Mouse (Mus musculus) heart, embryonic 11.5 days (tissue): ENCODE measurements around the gene Fam129a. TPM values are rescaled to one million over a fixed set of nuclear protein-coding genes. Genes with fewer than 3 reads are reported as not detected.

Experiments
- ATAC-seq: fragments of 200-750 bp; cut with Nextera tagmentation; replicated peaks from 2 replicates; pipeline ENCODE4 v1.8.0; 2017; ENCODE audit warnings: moderate library complexity; ENCODE audit not compliant: insufficient number of reproducible peaks, low FRiP score, low TSS enrichment
- H3K27ac ChIP-seq: fragments of 300-500 bp; sonication (generic); 2 replicates; pipeline ENCODE4 v1.5.1; 2014; ENCODE audit warnings: mild to moderate bottlenecking, low read depth, low read length
- H3K27me3 ChIP-seq: fragments of 300-500 bp; sonication (generic); 2 replicates; pipeline ENCODE4 v1.6.1; 2014; ENCODE audit warnings: mild to moderate bottlenecking, low read length, mixed read lengths; ENCODE audit not compliant: control insufficient read depth, insufficient read depth
- H3K36me3 ChIP-seq: fragments of 300-500 bp; sonication (generic); 2 replicates; pipeline ENCODE4 v1.6.1; 2014; ENCODE audit warnings: mild to moderate bottlenecking, low read length, moderate library complexity, mixed read lengths; ENCODE audit not compliant: control insufficient read depth, insufficient read depth
- H3K4me1 ChIP-seq: fragments of 300-500 bp; sonication (generic); 2 replicates; pipeline ENCODE4 v1.6.1; 2014; ENCODE audit warnings: low read length; ENCODE audit not compliant: control insufficient read depth, insufficient read depth
- H3K4me2 ChIP-seq: fragments of 300-500 bp; sonication (generic); 2 replicates; pipeline ENCODE4 v1.6.1; 2014; ENCODE audit warnings: mild to moderate bottlenecking, moderate library complexity
- H3K4me3 ChIP-seq: fragments of 300-500 bp; sonication (generic); 2 replicates; pipeline ENCODE4 v1.5.1; 2014; ENCODE audit warnings: low read depth, low read length
- H3K9ac ChIP-seq: fragments of 300-500 bp; sonication (generic); 2 replicates; pipeline ENCODE4 v1.6.1; 2014; ENCODE audit warnings: mild to moderate bottlenecking, low read depth, low read length, moderate library complexity
- H3K9me3 ChIP-seq: fragments of 300-500 bp; sonication (generic); replicated peaks from 2 replicates; pipeline ENCODE4 v1.6.1; 2016; ENCODE audit warnings: low read length; ENCODE audit not compliant: control insufficient read depth
- WGBS: fragments of 180-500 bp; shearing (Covaris S2); extraction: QIAGEN DNeasy Blood & Tissue Kit; methylation state at CpG from one replicate; pipeline ENCODE4 v1.1.7; 2014; ENCODE audit not compliant: insufficient replicate concordance; 5-methylcytosine and 5-hydroxymethylcytosine counted together
- polyA plus RNA-seq: library from polyadenylated mRNA; unstranded; fragments of >200 nt; fragmentation: Nextera tagmentation; extraction: Ambion mirVana; gene quantifications from 2 replicates; pipeline ENCODE4 v1.2.1, GENCODE M21; 2014

Fam129a gene
- polyA plus RNA-seq, 1 experiment from 2014 or later, result 2.3 TPM

GRCm38 (mm10) chr1:151670006-151670591 is 99.1 kb downstream of the Fam129a start:
- ATAC-seq, result no peak
- 83% methylated on average over 9 of the region's 9 CpGs for WGBS
- Histone ChIP-seq H3K4me3 (no peak overlapping the region), H3K36me3 (no peaks in the 10 kb centered on the region), H3K9ac (no peak overlapping the region), H3K9me3 (no peaks in the 10 kb centered on the region), H3K4me2 (no peak overlapping the region), H3K27ac (no peak overlapping the region), H3K27me3 (no peaks in the 10 kb centered on the region), H3K4me1 (peaks cover 6% of the 10 kb centered on the region)

GRCm38 (mm10) chr1:151675684-151676083 is 104.7 kb downstream of the Fam129a start:
- Histone ChIP-seq H3K9ac (no peak overlapping the region), H3K4me1 (peaks cover 11% of the 10 kb centered on the region), H3K27ac (no peak overlapping the region), H3K36me3 (no peaks in the 10 kb centered on the region), H3K4me3 (no peak overlapping the region), H3K9me3 (no peaks in the 10 kb centered on the region), H3K4me2 (no peak overlapping the region), H3K27me3 (no peaks in the 10 kb centered on the region)
- 60% methylated on average over 5 of the region's 5 CpGs for WGBS
- ATAC-seq, result no peak

DNA sequence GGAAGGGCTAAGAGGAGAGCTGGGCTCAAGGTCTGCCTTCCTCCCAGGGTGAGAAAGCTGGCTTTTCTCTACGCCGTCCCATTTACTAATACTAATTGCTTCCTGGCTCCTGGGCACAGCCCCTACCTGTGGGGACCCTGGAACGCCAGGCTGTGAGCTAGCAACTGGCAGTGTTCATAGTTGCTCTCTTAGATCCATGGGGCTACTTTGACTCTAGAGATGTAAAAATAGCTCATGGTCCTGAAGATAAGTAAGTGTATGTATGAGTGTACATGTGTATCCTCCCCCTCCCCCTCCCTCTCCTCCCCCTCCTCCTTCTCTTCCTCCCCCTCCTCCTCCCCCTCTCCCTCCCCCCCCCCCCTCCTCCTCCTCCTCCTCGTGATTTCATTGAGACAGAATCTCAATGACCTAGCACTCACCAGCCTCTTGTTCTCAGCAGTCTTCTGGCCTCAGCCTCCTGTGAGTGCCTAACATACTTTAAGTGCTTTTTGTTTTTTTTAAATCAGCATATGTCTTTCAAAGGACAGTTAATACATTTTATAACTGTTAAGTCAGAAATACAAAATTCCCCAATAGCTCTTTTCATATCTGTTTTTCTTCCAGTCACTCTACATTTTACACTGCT is 106.3 kb downstream of the Fam129a start:
- Histone ChIP-seq H3K9ac (peak overlapping the region; percentile 16), H3K4me3 (no peak overlapping the region), H3K36me3 (no peaks in the 10 kb centered on the region), H3K27ac (peak overlapping the region; percentile 66), H3K27me3 (no peaks in the 10 kb centered on the region), H3K9me3 (no peaks in the 10 kb centered on the region), H3K4me2 (peak overlapping the region; percentile 48), H3K4me1 (peaks cover 9% of the 10 kb centered on the region)
- 0 out of 2 replicates have a peak, but pooled peaks have one; percentile 63 for ATAC-seq
- 30% methylated on average over 3 of the region's 4 CpGs for whole genome bisulfite sequencing

- peaks cover 9% of the 10 kb centered on the region for H3K4me1 ChIP-seq
- WGBS, result 67% methylated on average over 4 of the region's 4 CpGs
- no peak for ATAC-seq
- no peaks in the 10 kb centered on the region for H3K9me3 ChIP-seq
- no peak overlapping the region for H3K4me2 ChIP-seq
- no peaks in the 10 kb centered on the region for H3K27me3 ChIP-seq
- no peaks in the 10 kb centered on the region for H3K36me3 ChIP-seq
- no peak overlapping the region for H3K9ac ChIP-seq
- H3K27ac ChIP-seq, result peak overlapping the region; percentile 54
- no peak overlapping the region for H3K4me3 ChIP-seq
Measured at GRCm38 (mm10) chr1:151677975-151678374, 107.0 kb downstream of the Fam129a start.

GRCm38 (mm10) chr1:151679153-151679552 is 108.2 kb downstream of the Fam129a start:
- 86% methylated on average over 7 of the region's 7 CpGs for WGBS

GRCm38 (mm10) chr1:151679883-151680613 is 109.1 kb downstream of the Fam129a start:
- no peak for ATAC-seq

More at GRCm38 (mm10) chr1:151679153-151679552, 108.2 kb downstream of the Fam129a start:
- ATAC-seq, result no peak
- H3K4me2 ChIP-seq, result no peak overlapping the region
- no peak overlapping the region for H3K4me3 ChIP-seq
- H3K27ac ChIP-seq, result no peak overlapping the region
- no peaks in the 10 kb centered on the region for H3K9me3 ChIP-seq
- no peaks in the 10 kb centered on the region for H3K36me3 ChIP-seq
- H3K27me3 ChIP-seq, result no peaks in the 10 kb centered on the region
- peaks cover 9% of the 10 kb centered on the region for H3K4me1 ChIP-seq
- H3K9ac ChIP-seq, result no peak overlapping the region

GRCm38 (mm10) chr1:151680971-151681370 is 110.0 kb downstream of the Fam129a start:
- Histone ChIP-seq H3K9me3 (no peaks in the 10 kb centered on the region), H3K4me2 (no peak overlapping the region), H3K36me3 (no peaks in the 10 kb centered on the region), H3K4me1 (peaks cover 14% of the 10 kb centered on the region), H3K4me3 (no peak overlapping the region), H3K9ac (no peak overlapping the region), H3K27ac (no peak overlapping the region), H3K27me3 (no peaks in the 10 kb centered on the region)
- no peak for ATAC-seq
- WGBS, result 83% methylated on average over 3 of the region's 3 CpGs

More at GRCm38 (mm10) chr1:151679883-151680613, 109.1 kb downstream of the Fam129a start:
- H3K27me3 ChIP-seq, result no peaks in the 10 kb centered on the region
- no peak overlapping the region for H3K4me2 ChIP-seq
- H3K9me3 ChIP-seq, result no peaks in the 10 kb centered on the region
- H3K4me3 ChIP-seq, result no peak overlapping the region
- H3K27ac ChIP-seq, result no peak overlapping the region
- H3K4me1 ChIP-seq, result peaks cover 9% of the 10 kb centered on the region
- whole genome bisulfite sequencing, result 92% methylated on average over 4 of the region's 4 CpGs
- H3K9ac ChIP-seq, result no peak overlapping the region
- no peaks in the 10 kb centered on the region for H3K36me3 ChIP-seq

DNA sequence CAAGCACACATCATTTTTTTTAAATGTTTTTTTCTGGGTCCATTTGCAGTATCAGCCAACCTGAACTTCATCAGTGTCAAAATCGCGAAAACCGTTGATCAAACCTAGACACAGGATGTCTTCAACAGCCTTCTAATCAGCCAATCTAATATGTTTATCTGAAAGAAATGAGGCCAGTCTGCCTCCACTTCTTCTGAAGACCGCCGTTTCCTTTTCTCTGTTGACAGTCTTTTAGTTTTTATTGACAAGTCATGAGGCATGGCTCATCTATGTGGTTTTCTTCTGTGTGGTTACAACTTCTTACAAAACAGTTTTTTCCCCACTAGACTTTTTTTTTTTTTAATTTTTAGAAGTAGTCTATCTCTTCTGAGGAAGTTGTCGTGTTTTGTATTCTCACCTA is 111.9 kb downstream of the Fam129a start:
- Histone ChIP-seq H3K36me3 (no peaks in the 10 kb centered on the region), H3K9me3 (no peaks in the 10 kb centered on the region), H3K4me3 (no peak overlapping the region), H3K9ac (no peak overlapping the region), H3K27me3 (no peaks in the 10 kb centered on the region), H3K27ac (no peak overlapping the region), H3K4me2 (no peak overlapping the region), H3K4me1 (peaks cover 8% of the 10 kb centered on the region)
- no peak for ATAC-seq
- 80% methylated on average over 6 of the region's 6 CpGs for WGBS
